Mouse (Mus musculus) stomach, embryonic 15.5 days (tissue): ENCODE data around the gene Gpr63. TPM values are rescaled to one million over a fixed set of nuclear protein-coding genes. Genes with fewer than 3 reads are reported as not detected.

Source experiments
- polyA plus RNA-seq: library from polyadenylated mRNA; unstranded; fragments of >200 nt; fragmentation: Nextera tagmentation; extraction: Ambion mirVana; gene quantifications from 2 replicates; pipeline ENCODE4 v1.2.1, GENCODE M21; 2015

Gene Gpr63
- polyA plus RNA-seq, 1 experiment from 2014 or later = 1.1 TPM

Other genes starting within 250 kb of the Gpr63 start
- gene Klhl32, start 115.3 kb upstream of the Gpr63 start, polyA plus RNA-seq = 4.4 and 4.5 TPM in 2 replicates
- 46.5 and 56.1 TPM in 2 replicates for gene Ndufaf4, start 68.3 kb upstream of the Gpr63 start, polyA plus RNA-seq